Mouse (Mus musculus) mouse trophoblast stem cell (cell line): ENCODE measurements around the gene Ptprh.

Source experiments
- in situ Hi-C, 2 experiments: fragments of 300-500 bp; cut with MseI, MboI; formaldehyde crosslinking; loops; 2 replicates in 1 of 2; 3 replicates in 1 of 2; pipeline ENCODE4 v1.15.1; 2025

Gene Ptprh

DNA sequence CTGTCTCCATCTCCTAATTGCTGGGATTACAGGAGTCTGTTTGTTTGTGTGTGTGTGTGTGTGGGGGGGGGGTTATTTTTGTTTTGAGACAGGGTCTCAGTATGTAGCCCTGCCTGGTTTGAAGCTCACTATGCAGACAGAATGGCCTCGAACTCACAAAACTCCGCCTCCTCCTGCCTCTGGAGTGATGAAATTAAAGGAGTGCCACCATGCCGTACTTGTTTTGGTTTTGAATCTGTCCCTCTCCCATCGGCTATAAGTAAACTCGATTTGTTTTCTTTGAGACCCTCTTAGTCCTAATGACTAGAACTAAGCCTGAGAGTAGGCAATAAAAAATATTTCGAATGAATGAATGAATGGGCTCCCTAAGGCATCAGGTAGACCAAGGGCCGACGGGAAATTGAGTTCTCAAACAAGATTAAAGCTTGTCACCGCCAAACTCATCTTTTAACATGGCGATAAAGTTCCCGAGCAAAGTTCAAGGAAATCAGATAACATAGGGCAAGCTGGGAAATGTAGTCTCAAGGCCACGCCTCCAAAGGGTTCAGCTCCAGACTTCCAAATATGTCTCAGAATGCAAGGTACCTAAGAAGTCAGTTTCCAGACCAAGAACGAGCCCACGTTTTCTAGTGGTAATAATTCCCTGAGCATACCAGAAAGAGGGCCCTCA lies 101.3 kb downstream of the Ptprh start:
- in situ Hi-C loops: no loop called here

DNA sequence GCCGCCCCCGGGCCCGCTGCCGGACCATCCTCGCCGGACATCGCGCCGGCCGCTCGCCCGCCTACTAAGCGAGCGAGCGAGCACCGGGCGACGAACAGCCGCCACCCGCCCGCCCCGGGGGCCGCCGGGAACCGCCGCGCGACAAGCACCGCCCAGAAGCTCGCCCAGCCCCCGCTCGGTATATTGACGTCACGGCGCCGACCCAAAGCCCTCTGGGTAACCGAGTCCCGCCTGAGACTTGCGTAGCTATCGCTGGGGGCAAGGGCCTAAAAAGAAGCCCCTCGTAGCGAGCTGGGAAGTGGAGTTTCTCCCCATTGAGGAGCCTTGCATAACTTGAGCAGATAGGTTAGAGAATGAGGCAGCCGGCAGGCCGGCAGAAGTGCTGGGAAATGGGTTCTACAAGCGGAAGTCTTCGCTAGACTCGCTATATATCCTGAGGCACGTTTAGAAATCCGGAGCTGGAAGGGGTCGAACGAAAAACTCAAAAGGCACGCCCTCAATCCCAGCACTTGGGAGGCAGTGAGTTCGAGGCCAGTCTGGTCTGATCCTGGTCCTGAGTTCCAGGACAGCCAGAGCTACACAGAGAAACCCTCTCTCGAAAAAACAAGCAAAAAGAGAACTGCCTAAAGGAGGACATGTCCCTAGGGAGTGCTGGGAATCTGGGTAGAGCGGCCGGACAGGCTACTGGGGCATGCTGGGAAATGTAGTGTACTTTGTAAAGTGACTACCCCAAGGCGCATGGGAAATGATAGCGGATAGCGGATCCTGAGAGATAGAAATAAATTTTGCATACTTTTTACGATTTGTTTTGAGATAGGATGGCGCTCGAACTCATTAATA lies 102.1 kb downstream of the Ptprh start, which contains the start of gene Ppp1r12c:
Gene Ppp1r12c, minus strand, starts transcription at position 123 of the 840 bp plus-strand sequence.
- in situ Hi-C loops: no loop called here

DNA sequence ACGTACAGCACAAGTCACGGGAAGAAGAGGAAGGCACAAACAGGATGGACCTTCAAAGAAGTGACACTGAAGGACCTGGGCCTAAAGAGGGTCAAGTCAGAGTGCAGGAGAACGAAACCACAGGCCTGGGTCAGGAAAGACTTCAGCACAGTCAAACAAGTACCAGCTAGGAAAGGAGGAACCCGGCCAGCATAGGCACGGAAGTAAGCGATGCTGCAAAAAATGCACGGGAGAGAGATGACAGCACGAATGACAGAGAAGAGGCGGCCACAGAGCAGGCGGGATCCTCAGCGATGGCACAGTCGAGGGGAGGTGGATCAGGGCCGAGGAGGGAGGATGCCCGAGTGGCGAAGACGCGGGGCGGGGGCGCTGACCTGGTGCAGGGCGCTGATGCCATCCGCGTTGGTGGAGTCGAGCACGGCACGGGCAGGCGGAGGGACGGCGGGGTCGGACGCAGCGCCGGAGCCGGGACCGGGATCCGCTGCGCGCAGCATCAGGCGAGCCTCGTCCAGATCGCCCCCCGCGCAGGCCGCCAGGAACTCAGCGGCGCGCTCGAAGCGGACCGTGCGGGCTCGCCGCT lies 102.9 kb downstream of the Ptprh start:
- in situ Hi-C loops: no loop called here

DNA sequence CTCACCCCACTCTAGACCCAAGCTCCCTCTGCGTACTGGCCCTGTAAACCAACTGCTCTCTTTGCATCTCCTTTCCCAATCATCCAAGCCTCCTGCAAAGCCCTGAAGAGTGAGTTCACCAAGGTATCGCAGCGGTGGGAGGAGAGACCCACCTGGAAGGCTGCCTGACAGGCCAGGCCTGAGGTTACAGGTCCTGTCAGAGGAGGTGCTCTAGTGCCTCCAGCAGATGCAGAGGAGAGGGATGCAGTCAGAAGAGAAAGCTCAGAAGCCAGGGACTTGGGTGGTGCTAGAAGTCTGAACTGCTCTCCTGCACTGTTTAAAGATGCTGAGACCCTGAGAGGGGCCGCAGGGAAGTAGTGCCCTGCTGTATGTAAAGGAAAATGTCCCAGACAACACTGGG lies 104.8 kb downstream of the Ptprh start:
- in situ Hi-C loops: loop anchor here in 1 of 2 experiments (25.0 kb wide), 1 partner anchor 787 kb away; the partner anchor contains the start of genes Pirb and Rps9
